In genomic region chr16:13447284-13448050, GRCm38 (mm10) we compare ENCODE assay signal across 8 mouse cellular contexts.
DNase-seq lines count a peak whose midpoint lies in the region; ATAC-seq lines count a peak whose summit lies in the region.

No protein-coding gene starts in this region.

- peak; percentile 60 for ATAC-seq in forebrain, embryonic 11.5 days (replicated peaks; ENCODE audit: low FRiP score)
- peak; percentile 80 for ATAC-seq in heart, embryonic 14.5 days (ENCODE audit: insufficient number of reproducible peaks, insufficient read depth, low FRiP score, low read depth)

- H3K36me3 ChIP-seq in forebrain, embryonic 11.5 days (ENCODE audit: control insufficient read depth, insufficient read depth, low read length) = no peaks in the 10 kb centered on the region
- no peaks in the 10 kb centered on the region for H3K36me3 ChIP-seq in heart, embryonic 14.5 days (ENCODE audit: control insufficient read depth, insufficient read depth, low read length)

- H3K4me3 ChIP-seq in forebrain, embryonic 11.5 days (ENCODE audit: low read depth, low read length) = peak overlapping the region; percentile 68
- H3K4me3 ChIP-seq in heart, embryonic 14.5 days (ENCODE audit: control insufficient read depth in 1 of 2, insufficient read depth in 1 of 2, low read depth in 1 of 2, low read length in 2 of 2) = peak overlapping the region; percentile 80 to 88

- H3K4me2 ChIP-seq in forebrain, embryonic 11.5 days (ENCODE audit: low read depth, low read length, severe bottlenecking) = peak overlapping the region; percentile 100
- H3K4me2 ChIP-seq in heart, embryonic 14.5 days (ENCODE audit: low read length) = peak overlapping the region; percentile 98

- peaks cover 14% of the 10 kb centered on the region; the same call in 1 of the 2 replicates for H3K4me1 ChIP-seq in forebrain, embryonic 11.5 days (replicated peaks; ENCODE audit: control insufficient read depth, insufficient read depth, low read length)
- H3K4me1 ChIP-seq in heart, embryonic 14.5 days (ENCODE audit: control insufficient read depth in 2 of 2, insufficient read depth in 2 of 2, low read length in 2 of 2) = peaks cover 12 to 16% of the 10 kb centered on the region in 2 experiments

- H3K9me3 ChIP-seq in forebrain, embryonic 11.5 days (ENCODE audit: control insufficient read depth, low read length) = no peaks in the 10 kb centered on the region
- no peaks in the 10 kb centered on the region for H3K9me3 ChIP-seq in heart, embryonic 14.5 days (ENCODE audit: control insufficient read depth, low read length)

- peaks cover 45% of the 10 kb centered on the region for H3K27me3 ChIP-seq in forebrain, embryonic 11.5 days (ENCODE audit: control insufficient read depth, insufficient read depth, low read length)
- no peaks in the 10 kb centered on the region; the same call in 1 of the 2 replicates for H3K27me3 ChIP-seq in heart, embryonic 14.5 days (ENCODE audit: control insufficient read depth, insufficient read depth, low read length)

- DNase-seq in ES-CJ7 (ENCODE audit: low read depth, low spot score) = peak; percentile 33
- DNase-seq in adrenal gland, adult 8-10 months = peak; percentile 28
- peak; percentile 76 for DNase-seq in forebrain, embryonic 11.5 days (ENCODE audit: low spot score)
- peak; percentile 34 to 76 for DNase-seq in kidney, postnatal 25 days
- DNase-seq in lung, postnatal 10 days = peak; percentile 70
- DNase-seq in right cerebral cortex, adult 2 months (ENCODE audit: low spot score in 2 of 2) = peak; percentile 69 to 71
- DNase-seq in layer of hippocampus, adult 8-10 months (ENCODE audit: low spot score in 2 of 2) = no peak

- peak overlapping the region; percentile 65 for H3K9ac ChIP-seq in forebrain, embryonic 11.5 days (ENCODE audit: low read length)
- H3K9ac ChIP-seq in heart, embryonic 14.5 days (ENCODE audit: low read length) = peak overlapping the region; percentile 89

- under 1% methylated on average over 38 of the region's 43 CpGs for WGBS in forebrain, embryonic 11.5 days
- WGBS in heart, embryonic 14.5 days = under 1% methylated on average over 30 of the region's 43 CpGs

- H3K27ac ChIP-seq in forebrain, embryonic 11.5 days (ENCODE audit: low read depth, low read length) = no peak overlapping the region
- H3K27ac ChIP-seq in heart, embryonic 14.5 days (replicated peaks in 1 of 2; ENCODE audit: control insufficient read depth in 1 of 2, insufficient read depth in 1 of 2, low read depth in 2 of 2, low read length in 2 of 2) = peak overlapping the region in 1 of 2 experiments; percentile 47; a peak in 2 of 4 replicates

Comparison
In these comparisons a context has a peak if more than half of its experiments do, and no peak if none do; other contexts are left out.
1. DNase-seq: peak in ES-CJ7 (single experiment), adrenal gland, adult 8-10 months (single experiment), forebrain, embryonic 11.5 days (single experiment), kidney, postnatal 25 days (2 of 2), lung, postnatal 10 days (single experiment) and right cerebral cortex, adult 2 months (2 of 2); none in layer of hippocampus, adult 8-10 months (0 of 2).